Mouse (Mus musculus): ENCODE results near the gene Fgfr2.

Fgfr2 gene

GRCm38 (mm10) chr7:132573205-132573604, 549.9 kb downstream of the Fgfr2 start:
- in situ Hi-C loops (cut with MboI, MseI) = loop anchor here in 1 of 2 experiments (10.0 kb wide), 1 partner anchor 1018 kb away; no protein-coding TSS in a partner anchor

GRCm38 (mm10) chr7:132572738-132573137, 550.4 kb downstream of the Fgfr2 start:
- in situ Hi-C loops (cut with MboI, MseI) = loop anchor here in 1 of 2 experiments (10.0 kb wide), 1 partner anchor 1018 kb away; no protein-coding TSS in a partner anchor

GRCm38 (mm10) chr7:132571481-132571880, 551.7 kb downstream of the Fgfr2 start:
- in situ Hi-C loops (cut with MboI, MseI) = loop anchor here in 1 of 2 experiments (10.0 kb wide), 1 partner anchor 1017 kb away; no protein-coding TSS in a partner anchor

GRCm38 (mm10) chr7:132570071-132570470, 553.1 kb downstream of the Fgfr2 start:
- in situ Hi-C loops (cut with MboI, MseI) = loop anchor here in 1 of 2 experiments (10.0 kb wide), 1 partner anchor 1015 kb away; no protein-coding TSS in a partner anchor

- in situ Hi-C loops (cut with MboI, MseI) = no loop called here
Observed at GRCm38 (mm10) chr7:132568817-132569216, 554.3 kb downstream of the Fgfr2 start.

GRCm38 (mm10) chr7:132565831-132566230, 557.3 kb downstream of the Fgfr2 start:
- in situ Hi-C loops (cut with MboI, MseI) = no loop called here

- in situ Hi-C loops (cut with MboI, MseI) = no loop called here
Observed at GRCm38 (mm10) chr7:132559138-132559766, 563.9 kb downstream of the Fgfr2 start.

GRCm38 (mm10) chr7:132558141-132558736, 564.9 kb downstream of the Fgfr2 start:
- in situ Hi-C loops (cut with MboI, MseI) = no loop called here

- in situ Hi-C loops (cut with MboI, MseI) = no loop called here
Observed at GRCm38 (mm10) chr7:132556575-132556974, 566.6 kb downstream of the Fgfr2 start.

- in situ Hi-C loops (cut with MboI, MseI) = no loop called here
Observed at GRCm38 (mm10) chr7:132555911-132556310, 567.2 kb downstream of the Fgfr2 start.

- in situ Hi-C loops (cut with MboI, MseI) = loop anchor here in 1 of 2 experiments (5.0 kb wide), 1 partner anchor 327 kb away; no protein-coding TSS in a partner anchor
Observed at GRCm38 (mm10) chr7:132554091-132554490, 569.1 kb downstream of the Fgfr2 start.

- in situ Hi-C loops (cut with MboI, MseI) = loop anchor here in 1 of 2 experiments (5.0 kb wide), 1 partner anchor 324 kb away; no protein-coding TSS in a partner anchor
Observed at GRCm38 (mm10) chr7:132551351-132552126, 571.6 kb downstream of the Fgfr2 start.

- in situ Hi-C loops (cut with MboI, MseI) = no loop called here
Observed at GRCm38 (mm10) chr7:132547126-132547525, 576.0 kb downstream of the Fgfr2 start.

- in situ Hi-C loops (cut with MboI, MseI) = loop anchor here in 1 of 2 experiments (5.0 kb wide), 1 partner anchor 310 kb away; no protein-coding TSS in a partner anchor
Observed at GRCm38 (mm10) chr7:132542427-132542826, 580.7 kb downstream of the Fgfr2 start.

GRCm38 (mm10) chr7:132541566-132541965, 581.6 kb downstream of the Fgfr2 start:
- in situ Hi-C loops (cut with MboI, MseI) = loop anchor here in 1 of 2 experiments (5.0 kb wide), 1 partner anchor 309 kb away; no protein-coding TSS in a partner anchor

GRCm38 (mm10) chr7:132540597-132540996, 582.6 kb downstream of the Fgfr2 start:
- in situ Hi-C loops (cut with MboI, MseI) = loop anchor here in 1 of 2 experiments (5.0 kb wide), 1 partner anchor 308 kb away; no protein-coding TSS in a partner anchor

- in situ Hi-C loops (cut with MboI, MseI) = no loop called here
Observed at GRCm38 (mm10) chr7:132529206-132529605, 593.9 kb downstream of the Fgfr2 start.

GRCm38 (mm10) chr7:132513419-132513982, 609.6 kb downstream of the Fgfr2 start:
- in situ Hi-C loops (cut with MboI, MseI) = loop anchor here in 1 of 2 experiments (10.0 kb wide), 1 partner anchor 1839 kb away; no protein-coding TSS in a partner anchor

- in situ Hi-C loops (cut with MboI, MseI) = loop anchor here in 1 of 2 experiments (5.0 kb wide), 1 partner anchor 82 kb away; no protein-coding TSS in a partner anchor
Observed at GRCm38 (mm10) chr7:132509110-132509509, 614.0 kb downstream of the Fgfr2 start.

- in situ Hi-C loops (cut with MboI, MseI) = loop anchor here in 1 of 2 experiments (5.0 kb wide), 1 partner anchor 80 kb away; no protein-coding TSS in a partner anchor
Observed at GRCm38 (mm10) chr7:132507361-132507760, 615.8 kb downstream of the Fgfr2 start.

GRCm38 (mm10) chr7:132506226-132506625, 616.9 kb downstream of the Fgfr2 start:
- in situ Hi-C loops (cut with MboI, MseI) = loop anchor here in 1 of 2 experiments (5.0 kb wide), 1 partner anchor 79 kb away; no protein-coding TSS in a partner anchor

All from T-helper 17 cell (primary cell).